Mouse (Mus musculus): ENCODE measurements around the gene Hdac11.

Hdac11 gene

DNA sequence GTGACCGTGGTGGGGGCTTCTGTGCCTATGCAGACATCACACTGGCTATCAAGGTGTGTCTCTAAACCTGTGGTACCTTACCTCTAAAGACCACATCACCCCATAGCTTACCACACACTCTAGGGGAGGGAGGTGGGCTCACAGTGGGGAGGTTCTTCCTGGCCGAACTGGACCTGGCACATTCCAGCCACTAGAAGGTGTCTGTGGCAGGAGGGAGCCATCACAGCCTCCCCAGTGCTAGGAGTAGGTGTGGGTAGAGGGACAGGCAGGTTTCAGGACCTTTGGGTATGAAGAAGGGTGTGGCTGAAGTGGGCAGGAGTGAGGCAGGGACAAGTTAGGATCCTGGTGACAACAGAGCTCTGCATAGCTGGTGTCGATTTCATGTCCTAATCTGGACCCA, 11.4 kb downstream of the Hdac11 start:
- no peak for DNase-seq (ENCODE audit: extremely low spot score, low read depth, low spot score)

DNA sequence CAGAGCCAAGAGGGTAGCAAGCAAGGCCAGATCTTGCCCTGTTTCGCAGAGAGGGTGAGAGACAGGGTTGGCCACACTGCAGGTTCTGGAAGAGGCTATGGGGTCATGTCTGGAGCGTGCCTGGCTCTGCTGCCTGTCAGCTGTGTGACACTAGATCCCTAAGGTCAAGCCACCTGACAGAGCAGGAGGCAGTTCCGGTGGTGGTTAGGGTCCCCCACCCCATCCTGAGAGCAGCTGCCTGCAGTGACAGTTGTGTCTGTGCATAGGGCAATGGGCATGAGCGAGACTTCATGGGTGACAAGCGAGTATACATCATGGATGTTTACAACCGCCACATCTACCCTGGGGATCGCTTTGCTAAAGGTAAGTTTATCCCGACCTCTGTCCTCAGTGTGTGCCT, 12.7 kb downstream of the Hdac11 start:
- DNase-seq (ENCODE audit: extremely low spot score, low read depth, low spot score) = no peak

DNA sequence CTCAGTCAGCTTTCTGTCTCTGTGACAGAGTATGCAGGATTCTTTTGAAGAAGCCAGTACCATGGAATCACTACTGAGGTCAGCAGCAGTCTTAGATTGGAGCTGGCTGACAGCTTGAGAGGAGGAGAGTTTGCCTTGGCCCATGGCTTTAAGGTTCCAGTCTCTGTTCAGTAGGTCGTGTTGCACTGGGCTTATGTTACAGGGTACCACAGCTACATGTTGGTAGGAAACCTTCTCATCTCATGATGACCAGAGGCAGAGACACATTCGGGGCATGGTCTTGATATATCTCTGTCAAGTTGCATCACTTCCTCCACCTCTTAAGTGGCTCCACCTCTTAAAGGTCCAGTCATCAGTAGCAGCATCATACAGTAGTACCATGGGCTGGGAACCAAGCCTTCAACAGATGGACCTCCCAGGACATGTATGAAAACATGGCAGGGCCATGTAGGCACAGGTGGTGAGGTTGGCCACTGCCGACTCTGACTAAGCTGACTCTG, 15.0 kb downstream of the Hdac11 start:
- no peak for DNase-seq (ENCODE audit: extremely low spot score, low read depth, low spot score)

DNA sequence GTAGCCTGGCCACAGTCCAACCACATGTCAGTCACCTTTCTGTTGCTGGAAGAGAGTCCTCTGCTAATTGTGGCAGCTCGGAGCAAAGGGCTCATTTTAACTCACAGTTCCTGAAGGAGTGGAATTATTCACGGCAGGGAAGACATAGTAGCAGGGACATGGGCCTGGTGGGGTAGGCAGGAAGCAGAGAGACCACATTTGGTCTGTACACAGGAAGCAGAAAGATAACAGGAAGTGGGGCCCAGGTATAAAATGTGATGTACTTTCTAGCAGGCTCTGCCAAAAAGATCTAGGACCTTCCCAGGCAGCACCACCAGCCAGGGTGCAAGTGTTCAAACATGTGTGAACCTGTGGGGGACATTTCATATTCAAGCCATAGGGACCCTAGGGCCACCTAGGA, 15.9 kb downstream of the Hdac11 start:
- DNase-seq (ENCODE audit: extremely low spot score, low read depth, low spot score) = no peak

DNA sequence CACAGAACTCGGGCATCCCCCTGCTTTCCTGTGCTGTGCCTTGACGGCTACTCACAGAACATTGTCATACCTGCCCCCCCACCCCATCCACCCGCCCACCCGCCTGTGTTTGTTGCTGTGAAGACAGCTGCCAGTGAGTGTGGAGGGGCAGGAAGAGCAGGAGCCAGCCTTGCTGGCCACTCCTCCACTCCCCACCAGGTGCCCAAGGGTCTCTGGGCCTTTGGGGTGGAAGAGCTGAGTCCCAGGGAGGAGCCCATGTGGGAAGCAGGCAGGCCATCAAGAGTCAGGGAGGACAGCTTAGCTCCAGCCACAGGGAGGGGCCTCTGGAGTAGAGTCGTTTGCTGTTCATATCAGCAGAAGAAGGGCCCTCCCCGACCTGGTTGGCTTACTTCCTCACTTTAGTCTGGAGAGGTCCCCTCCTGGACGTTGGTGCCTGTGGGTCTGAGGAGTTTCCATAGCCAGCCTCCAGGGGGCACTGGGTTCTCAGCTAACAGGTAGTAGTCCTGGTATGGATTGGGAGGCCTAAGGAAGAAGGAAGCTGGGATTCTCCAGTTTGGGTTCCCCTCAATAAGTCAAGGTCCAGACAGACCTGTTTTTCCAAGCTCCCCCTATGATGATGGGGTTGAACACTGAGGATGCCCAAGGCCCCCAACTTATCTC, 16.9 kb downstream of the Hdac11 start:
- DNase-seq (ENCODE audit: extremely low spot score, low read depth, low spot score) = peak; percentile 33

DNA sequence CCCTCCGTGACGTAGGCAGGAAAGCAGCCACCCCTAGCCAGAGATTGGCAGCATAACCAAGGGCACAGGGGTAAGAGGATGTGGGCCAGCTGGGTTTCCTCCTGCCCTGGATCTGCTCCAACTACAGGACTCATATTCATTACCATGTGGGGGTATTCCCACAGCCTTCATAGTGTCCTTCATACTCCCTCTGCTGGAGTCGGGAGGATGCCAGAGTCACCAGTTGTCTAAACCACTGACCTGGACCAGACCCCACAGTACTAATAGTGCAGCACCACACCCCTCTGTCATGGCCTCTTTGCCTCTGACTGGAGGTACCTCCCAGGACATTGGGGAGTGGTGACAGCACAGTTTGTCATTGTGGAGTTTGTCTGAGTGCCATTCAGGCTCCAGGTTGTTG, 17.7 kb downstream of the Hdac11 start:
- DNase-seq (ENCODE audit: extremely low spot score, low read depth, low spot score) = no peak

DNA sequence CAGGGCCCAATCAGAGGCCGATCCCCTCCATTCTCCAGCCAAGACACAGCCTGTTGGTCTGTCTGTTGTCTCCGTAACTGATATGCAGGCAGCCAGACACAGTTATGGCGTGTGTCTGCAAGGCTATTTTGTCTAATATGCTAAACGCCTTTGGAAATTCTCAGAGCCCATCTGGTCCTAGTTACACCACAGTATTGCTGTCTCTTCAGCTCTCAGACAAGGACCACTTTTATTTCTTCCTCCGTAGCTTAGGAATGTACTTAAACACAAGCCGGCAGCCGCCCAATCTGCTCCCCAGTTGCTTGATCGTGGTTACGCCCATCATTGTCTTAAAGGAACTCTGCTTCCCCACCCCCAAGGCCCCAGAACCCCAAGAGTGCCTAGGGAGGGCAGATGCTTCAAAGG, 24.3 kb downstream of the Hdac11 start:
- DNase-seq (ENCODE audit: extremely low spot score, low read depth, low spot score) = peak; percentile 39

DNA sequence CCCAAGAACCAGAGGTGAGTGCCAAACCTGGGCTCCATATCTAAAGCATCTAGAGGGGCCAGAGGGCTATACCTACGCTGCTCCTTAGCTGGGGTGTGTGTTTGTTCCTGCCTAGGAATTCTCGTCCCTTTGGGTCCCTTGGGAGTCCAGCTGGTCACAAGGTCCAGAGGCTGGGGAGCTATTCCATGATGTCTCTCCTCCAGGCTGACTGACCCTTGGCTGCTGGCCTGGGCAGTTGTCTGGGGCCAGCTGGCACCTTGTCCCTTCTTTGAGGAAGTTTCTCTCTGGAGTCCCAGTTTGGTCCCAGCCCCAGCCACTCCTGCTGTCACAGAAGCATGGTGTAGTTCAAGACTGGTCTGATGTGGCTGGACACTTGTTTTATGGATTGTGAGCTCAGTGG, 24.9 kb downstream of the Hdac11 start:
- DNase-seq (ENCODE audit: extremely low spot score, low read depth, low spot score) = no peak

DNA sequence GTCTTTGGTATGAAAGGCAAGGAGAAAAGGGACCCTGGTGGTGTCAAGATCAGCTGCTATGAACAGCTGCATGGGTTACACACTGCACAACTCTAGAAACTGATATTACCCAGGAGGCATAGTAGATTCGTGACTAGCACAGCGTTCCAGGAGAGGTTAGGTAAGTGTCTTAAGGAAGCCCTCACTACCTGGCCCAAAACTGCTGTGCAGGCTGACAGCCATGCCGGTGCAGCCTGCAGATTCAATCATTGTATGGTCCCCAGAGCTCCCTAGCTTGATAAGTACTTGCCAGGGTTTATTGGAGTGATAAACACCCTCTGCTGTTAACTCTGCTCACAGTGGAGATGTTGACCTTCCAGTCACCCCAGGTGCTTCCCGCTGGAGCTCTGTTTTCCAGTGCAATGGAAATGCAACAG, 25.6 kb downstream of the Hdac11 start:
- no peak for DNase-seq (ENCODE audit: extremely low spot score, low read depth, low spot score)

DNA sequence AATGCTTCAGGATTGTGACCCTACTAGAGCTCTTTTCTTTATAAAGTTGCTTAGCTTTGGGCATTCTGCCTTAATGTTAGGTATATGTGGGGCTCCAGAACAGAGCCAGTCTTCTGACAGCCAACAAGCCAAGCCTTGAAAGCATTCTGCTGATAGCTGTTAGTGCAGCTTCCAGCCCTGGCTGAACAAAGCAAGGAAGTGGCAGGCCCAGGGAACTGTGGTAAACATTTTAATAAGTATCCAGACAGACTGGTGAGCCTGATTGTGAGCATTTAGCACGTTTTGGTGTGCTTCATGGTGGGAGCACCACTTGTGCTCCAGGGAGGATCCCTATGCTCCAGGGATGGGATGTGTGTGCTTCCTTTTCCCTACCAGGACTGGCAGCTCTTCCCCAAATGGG, 26.6 kb downstream of the Hdac11 start:
- DNase-seq (ENCODE audit: extremely low spot score, low read depth, low spot score) = no peak

DNA sequence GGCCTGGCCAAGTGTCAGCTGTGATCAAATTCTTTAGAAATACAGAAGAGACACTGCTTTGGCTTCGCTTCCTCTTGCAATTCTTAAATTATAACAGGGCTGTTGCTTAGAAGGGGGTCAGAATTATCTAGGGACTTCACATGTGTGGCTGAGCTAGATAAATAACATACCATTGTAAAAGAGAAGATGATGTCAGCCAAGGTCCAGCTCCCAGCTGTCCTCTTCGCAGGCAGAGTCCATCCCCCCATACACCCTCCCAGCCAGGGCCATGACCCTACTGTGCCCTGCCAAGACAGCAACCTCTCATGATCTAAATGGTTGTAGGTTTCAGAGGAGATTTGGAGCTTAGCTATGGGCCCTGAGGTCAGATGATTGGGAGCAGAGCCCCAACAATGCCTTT, 27.5 kb downstream of the Hdac11 start:
- no peak for DNase-seq (ENCODE audit: extremely low spot score, low read depth, low spot score)

DNA sequence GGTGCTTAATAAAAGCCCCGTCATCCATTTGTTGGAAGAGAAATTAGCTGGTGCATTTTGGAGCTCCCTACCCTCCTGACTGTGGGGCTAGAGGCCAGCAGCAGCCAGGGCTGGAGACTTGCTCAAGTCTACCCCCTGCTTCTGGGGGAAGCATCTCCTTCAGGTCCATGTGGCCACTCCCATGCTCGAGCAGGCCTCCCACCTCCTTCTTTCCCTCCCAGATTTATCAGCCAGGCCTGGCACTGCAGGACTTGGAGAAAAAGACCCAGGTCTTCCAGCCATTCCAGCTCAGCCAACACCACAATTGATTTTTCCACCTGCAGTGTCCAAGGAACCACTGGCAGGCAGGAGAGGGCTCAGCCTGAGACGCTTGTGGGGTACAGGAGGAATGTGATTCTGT, 28.3 kb downstream of the Hdac11 start:
- no peak for DNase-seq (ENCODE audit: extremely low spot score, low read depth, low spot score)

DNA sequence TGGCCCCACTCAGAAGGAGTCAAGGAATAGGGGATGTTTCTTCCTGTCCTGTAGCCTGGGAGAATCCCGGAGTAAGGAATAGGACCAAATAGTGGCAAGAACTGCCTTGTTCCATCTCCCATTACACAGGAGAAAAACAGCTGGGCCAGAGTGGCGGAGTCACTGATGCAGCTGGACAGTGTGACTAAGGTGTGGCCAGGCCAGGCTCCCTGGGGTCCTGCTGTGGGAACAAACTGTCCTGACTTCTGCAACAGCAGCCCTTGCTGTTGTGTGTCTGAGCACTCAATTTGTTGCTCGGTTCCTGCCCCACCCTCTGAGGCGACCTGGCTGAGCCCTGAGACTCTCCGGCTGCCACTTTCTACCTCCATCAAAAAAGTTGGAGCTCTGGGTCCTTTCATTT, 29.0 kb downstream of the Hdac11 start:
- DNase-seq (ENCODE audit: extremely low spot score, low read depth, low spot score) = no peak

DNA sequence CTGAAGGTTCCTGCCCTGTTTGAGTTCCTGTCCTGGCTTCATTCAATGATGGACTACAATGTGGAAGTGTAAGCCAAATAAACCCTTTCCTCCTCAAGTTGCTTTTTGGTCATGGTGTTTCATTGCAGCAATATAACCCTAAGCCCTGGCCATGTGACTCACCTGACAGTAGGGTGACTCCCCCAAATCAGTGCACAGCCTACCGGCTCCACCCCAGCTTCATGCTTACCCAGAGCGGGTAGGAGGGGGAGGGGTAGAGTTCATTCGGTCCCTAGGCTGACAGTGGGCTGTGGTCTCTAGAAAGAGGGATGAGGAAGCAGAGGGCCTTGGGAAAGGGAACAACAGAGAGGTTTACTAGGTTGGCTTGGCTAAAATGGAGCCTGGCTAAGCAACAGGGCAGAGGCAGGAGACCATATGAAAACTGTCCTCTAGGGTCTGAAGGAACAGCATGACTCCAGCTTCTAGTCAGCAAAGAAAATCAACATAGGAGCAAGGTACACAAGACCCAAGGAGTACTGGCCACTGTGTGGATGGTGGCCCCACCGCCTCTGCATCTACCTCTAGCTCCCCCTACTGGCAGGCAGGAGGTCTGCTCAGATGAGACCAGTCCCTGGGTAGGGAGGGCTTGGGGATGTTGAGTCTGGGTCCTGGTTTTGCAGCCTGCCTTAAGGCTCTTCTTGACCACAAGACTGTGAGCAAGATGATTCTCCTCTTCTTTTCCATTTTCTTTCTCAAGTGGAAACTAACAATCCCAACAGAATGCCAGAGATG, 29.9 kb downstream of the Hdac11 start:
- no peak for DNase-seq (ENCODE audit: extremely low spot score, low read depth, low spot score)

DNA sequence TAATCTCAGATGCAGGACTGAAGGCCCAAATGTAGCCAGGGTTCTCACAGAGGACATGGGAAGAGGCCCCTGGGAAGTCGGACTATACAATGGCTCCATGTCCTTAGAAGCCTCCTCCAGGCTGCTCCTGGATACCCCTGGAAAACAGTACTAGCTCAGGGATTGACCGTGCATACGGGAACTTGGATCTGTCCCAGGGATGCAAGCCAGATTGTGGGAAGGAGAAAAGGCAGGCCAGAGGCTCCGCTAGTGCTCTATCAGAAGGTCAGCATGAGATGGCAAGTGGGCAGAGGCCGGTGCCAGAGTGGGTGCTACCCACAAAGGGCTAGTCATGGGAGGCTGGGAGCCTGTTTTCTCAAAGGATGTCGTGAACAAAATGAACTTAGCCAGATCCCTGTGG, 30.5 kb downstream of the Hdac11 start:
- no peak for DNase-seq (ENCODE audit: extremely low spot score, low read depth, low spot score)

DNA sequence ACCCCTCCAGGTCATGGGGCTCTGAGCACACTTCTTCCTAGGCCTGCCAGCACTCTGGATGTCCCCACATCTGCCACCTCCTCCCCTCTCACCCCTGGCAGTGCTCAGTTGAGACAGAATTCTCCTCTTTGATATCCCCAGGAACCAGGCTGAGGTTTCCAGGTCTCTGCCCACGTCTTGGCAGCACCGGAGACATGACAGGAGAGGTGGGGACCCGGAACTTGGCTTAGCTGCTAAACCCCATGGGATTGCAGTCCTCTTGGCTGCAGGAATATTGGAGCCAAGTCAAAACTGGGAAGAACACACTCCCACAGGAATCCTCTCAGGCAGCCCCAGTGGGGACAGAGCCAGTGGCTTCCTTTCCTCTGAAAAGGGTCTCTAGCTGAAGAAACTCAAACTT, 31.4 kb downstream of the Hdac11 start:
- no peak for DNase-seq (ENCODE audit: extremely low spot score, low read depth, low spot score)

DNA sequence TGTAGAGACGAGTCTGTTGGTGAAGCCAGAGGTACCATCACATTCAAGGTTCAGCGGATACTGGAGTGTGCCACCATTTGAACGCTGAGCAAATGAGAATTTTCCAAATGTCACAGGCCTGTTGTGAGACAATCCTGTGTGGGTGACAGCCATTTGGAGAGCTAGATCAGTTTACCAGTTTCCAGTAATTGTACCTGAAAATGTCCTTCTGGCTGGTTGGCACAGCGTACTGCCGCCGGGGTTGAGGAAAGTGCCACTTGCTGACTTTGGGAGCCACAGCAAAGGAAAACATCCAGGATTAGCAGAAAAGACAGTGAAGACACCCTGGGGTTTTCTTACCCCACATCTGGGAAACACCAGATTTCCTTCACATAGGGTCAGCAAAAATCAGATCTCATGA, 33.5 kb downstream of the Hdac11 start:
- no peak for DNase-seq (ENCODE audit: extremely low spot score, low read depth, low spot score)

DNA sequence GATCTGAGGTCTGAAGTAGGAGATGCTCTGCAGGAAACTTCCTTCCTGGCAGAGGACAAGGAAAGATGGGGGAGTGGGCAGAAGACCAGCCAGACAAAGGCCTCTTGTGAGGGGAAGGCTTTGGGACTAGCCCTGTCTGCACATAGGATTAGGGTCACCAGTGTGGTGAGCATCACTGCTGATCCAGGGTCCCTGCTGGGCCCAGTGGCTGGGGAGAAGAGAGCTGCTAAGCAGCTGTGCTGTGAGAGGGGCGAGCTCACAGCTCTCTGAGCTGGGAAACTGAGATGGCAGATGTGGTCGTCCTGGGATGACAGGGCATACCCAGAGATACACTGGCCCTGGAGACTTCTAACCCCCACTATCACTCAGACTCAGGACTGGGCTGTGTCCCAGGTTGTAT, 35.0 kb downstream of the Hdac11 start:
- DNase-seq (ENCODE audit: extremely low spot score, low read depth, low spot score) = no peak

DNA sequence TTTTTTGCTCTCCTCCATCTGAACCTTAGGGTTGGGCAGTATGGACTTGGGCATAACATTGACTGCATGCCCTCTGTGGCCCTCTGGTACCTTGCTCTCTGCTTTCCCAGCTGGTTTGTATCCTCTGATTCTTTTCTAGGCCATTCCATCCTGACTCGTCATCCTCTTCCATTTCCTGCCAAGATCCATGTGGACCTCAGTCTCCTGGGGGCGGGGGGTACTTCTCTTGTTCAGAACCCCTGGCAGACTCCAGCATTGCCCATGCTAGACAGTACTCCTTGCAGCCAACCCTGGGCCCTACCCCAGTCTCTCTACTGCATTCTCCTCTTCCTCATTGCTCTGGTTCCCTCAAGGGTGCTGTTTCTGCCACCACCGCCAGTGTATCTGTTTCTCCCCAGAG, 36.0 kb downstream of the Hdac11 start:
- no peak for DNase-seq (ENCODE audit: extremely low spot score, low read depth, low spot score)

DNA sequence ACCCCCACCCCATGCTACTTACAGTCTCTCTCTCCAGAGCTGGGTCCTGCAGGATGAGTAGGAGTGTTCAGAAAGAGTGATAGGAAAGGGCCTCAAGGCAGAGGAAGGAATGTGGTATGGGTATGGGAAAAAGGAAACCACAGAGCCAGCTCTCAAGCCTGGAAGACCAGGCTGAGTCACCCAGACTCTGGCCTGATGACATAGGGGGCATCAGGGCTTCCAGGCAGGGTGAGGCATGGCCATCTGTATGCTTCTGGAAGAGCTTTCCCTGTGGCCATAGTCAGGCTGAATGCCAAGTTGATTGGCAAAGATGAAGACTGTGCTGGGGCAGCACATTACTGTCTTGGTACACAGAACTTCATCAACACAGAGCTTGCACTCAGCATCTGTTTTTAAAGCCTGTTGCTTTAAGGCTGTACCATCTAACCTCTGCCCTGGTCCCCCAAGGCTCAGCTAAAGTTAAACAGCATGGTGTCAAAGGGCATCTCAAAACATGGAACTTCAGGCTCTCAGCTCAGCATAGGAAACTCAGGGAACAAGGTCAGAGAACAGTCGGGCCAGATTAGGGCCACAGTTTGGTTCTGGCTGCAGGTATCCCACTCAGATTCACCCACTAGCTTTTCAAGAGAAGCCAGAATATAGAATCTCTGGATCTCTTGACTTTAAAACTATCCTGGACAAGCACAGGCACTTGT, 36.5 kb downstream of the Hdac11 start:
- DNase-seq (ENCODE audit: extremely low spot score, low read depth, low spot score) = no peak

DNA sequence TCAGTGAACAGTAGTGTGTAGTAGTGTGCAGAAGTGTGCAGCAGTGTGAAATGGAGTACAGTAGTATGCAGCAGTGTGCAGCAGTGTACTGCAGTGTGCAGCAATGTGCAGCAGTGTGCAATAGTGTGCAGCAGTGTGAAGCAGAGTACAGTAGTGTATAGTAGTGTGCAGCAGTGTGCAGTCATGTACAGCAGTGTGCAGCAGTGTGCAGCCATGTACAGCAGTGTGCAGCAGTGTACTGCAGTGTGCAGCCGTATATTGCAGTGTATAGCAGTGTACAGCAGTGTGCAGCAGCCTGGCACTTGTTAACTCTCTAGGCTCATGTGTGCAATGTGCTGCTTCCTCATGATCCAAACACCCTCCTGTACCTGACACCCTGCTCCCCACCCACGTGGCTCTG, 42.0 kb downstream of the Hdac11 start:
- no peak for DNase-seq (ENCODE audit: extremely low spot score, low read depth, low spot score)
